Mouse (Mus musculus): Measurements from ENCODE around the gene Rasgef1b. TPM values are rescaled to one million over a fixed set of nuclear protein-coding genes. Genes with fewer than 3 reads are reported as not detected.
A peak's percentile ranks its signal among the peaks of the same experiment; 100 is the strongest.

Gene Rasgef1b
- polyA plus RNA-seq, 1 experiment from 2014 or later: 83.7 TPM

- no peaks in the 10 kb centered on the region for H3K27me3 ChIP-seq (ENCODE audit: control insufficient read depth, insufficient read depth, low read length)
- H3K4me1 ChIP-seq (ENCODE audit: control insufficient read depth, insufficient read depth, low read length): no peaks in the 10 kb centered on the region
Observed at GRCm38 (mm10) chr5:99552645-99553044, 176.2 kb downstream of the Rasgef1b start.

GRCm38 (mm10) chr5:99544664-99545494 is 184.0 kb downstream of the Rasgef1b start:
- Histone ChIP-seq H3K27ac (ENCODE audit: low read depth, low read length) (no peak overlapping the region), H3K4me1 (ENCODE audit: control insufficient read depth, insufficient read depth, low read length) (peaks cover 10% of the 10 kb centered on the region; the same call in 1 of the 2 replicates), H3K4me3 (ENCODE audit: low read depth, low read length) (no peak overlapping the region), H3K4me2 (ENCODE audit: low read depth, low read length) (no peak overlapping the region), H3K9ac (replicated peaks; ENCODE audit: low read depth, low read length) (no peak overlapping the region), H3K9me3 (ENCODE audit: control insufficient read depth, low read length) (no peaks in the 10 kb centered on the region), H3K36me3 (ENCODE audit: control insufficient read depth, insufficient read depth, low read length) (no peaks in the 10 kb centered on the region), H3K27me3 (ENCODE audit: control insufficient read depth, insufficient read depth, low read length) (no peaks in the 10 kb centered on the region)
- ATAC-seq (ENCODE audit: low read depth): no peak
- 42% methylated on average over 6 of the region's 6 CpGs for WGBS

More at GRCm38 (mm10) chr5:99552645-99553044, 176.2 kb downstream of the Rasgef1b start:
- peak; percentile 66; the same call in 1 of the 2 replicates for ATAC-seq (ENCODE audit: low read depth)
- Histone ChIP-seq H3K9me3 (ENCODE audit: control insufficient read depth, low read length) (no peaks in the 10 kb centered on the region), H3K9ac (replicated peaks; ENCODE audit: low read depth, low read length) (no peak overlapping the region), H3K36me3 (ENCODE audit: control insufficient read depth, insufficient read depth, low read length) (no peaks in the 10 kb centered on the region), H3K27ac (ENCODE audit: low read depth, low read length) (peak overlapping the region; percentile 53; the same call in 1 of the 2 replicates), H3K4me2 (ENCODE audit: low read depth, low read length) (no peak overlapping the region), H3K4me3 (ENCODE audit: low read depth, low read length) (no peak overlapping the region)
- 7% methylated on average over 7 of the region's 7 CpGs for whole genome bisulfite sequencing

- no peak for ATAC-seq (ENCODE audit: low read depth)
- whole genome bisulfite sequencing: 80% methylated on average over 2 of the region's 2 CpGs
Observed at GRCm38 (mm10) chr5:99541999-99542765, 186.7 kb downstream of the Rasgef1b start.

GRCm38 (mm10) chr5:99541321-99541895 is 187.5 kb downstream of the Rasgef1b start:
- H3K27ac ChIP-seq (ENCODE audit: low read depth, low read length): no peak overlapping the region
- WGBS: 43% methylated on average over 11 of the region's 11 CpGs
- 0 out of 2 replicates have a peak, but pooled peaks have one; percentile 28 for ATAC-seq (ENCODE audit: low read depth)

More at GRCm38 (mm10) chr5:99541999-99542765, 186.7 kb downstream of the Rasgef1b start:
- Histone ChIP-seq H3K4me1 (ENCODE audit: control insufficient read depth, insufficient read depth, low read length) (peaks cover 10% of the 10 kb centered on the region; the same call in 1 of the 2 replicates), H3K4me2 (ENCODE audit: low read depth, low read length) (no peak overlapping the region), H3K9me3 (ENCODE audit: control insufficient read depth, low read length) (no peaks in the 10 kb centered on the region), H3K27ac (ENCODE audit: low read depth, low read length) (no peak overlapping the region), H3K9ac (replicated peaks; ENCODE audit: low read depth, low read length) (no peak overlapping the region), H3K36me3 (ENCODE audit: control insufficient read depth, insufficient read depth, low read length) (no peaks in the 10 kb centered on the region), H3K4me3 (ENCODE audit: low read depth, low read length) (no peak overlapping the region), H3K27me3 (ENCODE audit: control insufficient read depth, insufficient read depth, low read length) (no peaks in the 10 kb centered on the region)

GRCm38 (mm10) chr5:99533416-99533815 is 195.4 kb downstream of the Rasgef1b start:
- ATAC-seq (ENCODE audit: low read depth): no peak
- no peaks in the 10 kb centered on the region for H3K4me1 ChIP-seq (ENCODE audit: control insufficient read depth, insufficient read depth, low read length)
- no peaks in the 10 kb centered on the region for H3K27me3 ChIP-seq (ENCODE audit: control insufficient read depth, insufficient read depth, low read length)

More at GRCm38 (mm10) chr5:99541321-99541895, 187.5 kb downstream of the Rasgef1b start:
- H3K4me1 ChIP-seq (ENCODE audit: control insufficient read depth, insufficient read depth, low read length): peaks cover 10% of the 10 kb centered on the region; the same call in 1 of the 2 replicates
- no peaks in the 10 kb centered on the region for H3K27me3 ChIP-seq (ENCODE audit: control insufficient read depth, insufficient read depth, low read length)
- no peak overlapping the region for H3K4me2 ChIP-seq (ENCODE audit: low read depth, low read length)
- H3K9me3 ChIP-seq (ENCODE audit: control insufficient read depth, low read length): no peaks in the 10 kb centered on the region
- H3K36me3 ChIP-seq (ENCODE audit: control insufficient read depth, insufficient read depth, low read length): no peaks in the 10 kb centered on the region
- no peak overlapping the region for H3K9ac ChIP-seq (replicated peaks; ENCODE audit: low read depth, low read length)
- H3K4me3 ChIP-seq (ENCODE audit: low read depth, low read length): no peak overlapping the region

GRCm38 (mm10) chr5:99526797-99527201 is 202.1 kb downstream of the Rasgef1b start:
- Histone ChIP-seq H3K9me3 (ENCODE audit: control insufficient read depth, low read length) (no peaks in the 10 kb centered on the region), H3K4me2 (ENCODE audit: low read depth, low read length) (no peak overlapping the region), H3K27ac (ENCODE audit: low read depth, low read length) (no peak overlapping the region), H3K4me3 (ENCODE audit: low read depth, low read length) (no peak overlapping the region), H3K36me3 (ENCODE audit: control insufficient read depth, insufficient read depth, low read length) (no peaks in the 10 kb centered on the region), H3K9ac (replicated peaks; ENCODE audit: low read depth, low read length) (no peak overlapping the region), H3K4me1 (ENCODE audit: control insufficient read depth, insufficient read depth, low read length) (peaks cover 4% of the 10 kb centered on the region; the same call in 1 of the 2 replicates), H3K27me3 (ENCODE audit: control insufficient read depth, insufficient read depth, low read length) (no peaks in the 10 kb centered on the region)
- 84% methylated on average over 7 of the region's 7 CpGs for WGBS
- ATAC-seq (ENCODE audit: low read depth): no peak

More at GRCm38 (mm10) chr5:99533416-99533815, 195.4 kb downstream of the Rasgef1b start:
- Histone ChIP-seq H3K9me3 (ENCODE audit: control insufficient read depth, low read length) (no peaks in the 10 kb centered on the region), H3K36me3 (ENCODE audit: control insufficient read depth, insufficient read depth, low read length) (no peaks in the 10 kb centered on the region), H3K4me3 (ENCODE audit: low read depth, low read length) (no peak overlapping the region), H3K9ac (replicated peaks; ENCODE audit: low read depth, low read length) (no peak overlapping the region), H3K27ac (ENCODE audit: low read depth, low read length) (no peak overlapping the region), H3K4me2 (ENCODE audit: low read depth, low read length) (no peak overlapping the region)
- 63% methylated on average over 7 of the region's 7 CpGs for WGBS

GRCm38 (mm10) chr5:99525649-99526048 is 203.2 kb downstream of the Rasgef1b start:
- Histone ChIP-seq H3K27ac (ENCODE audit: low read depth, low read length) (no peak overlapping the region), H3K27me3 (ENCODE audit: control insufficient read depth, insufficient read depth, low read length) (no peaks in the 10 kb centered on the region), H3K9ac (replicated peaks; ENCODE audit: low read depth, low read length) (no peak overlapping the region), H3K4me1 (ENCODE audit: control insufficient read depth, insufficient read depth, low read length) (peaks cover 4% of the 10 kb centered on the region; the same call in 1 of the 2 replicates), H3K4me3 (ENCODE audit: low read depth, low read length) (no peak overlapping the region), H3K4me2 (ENCODE audit: low read depth, low read length) (no peak overlapping the region), H3K9me3 (ENCODE audit: control insufficient read depth, low read length) (no peaks in the 10 kb centered on the region), H3K36me3 (ENCODE audit: control insufficient read depth, insufficient read depth, low read length) (no peaks in the 10 kb centered on the region)
- no peak for ATAC-seq (ENCODE audit: low read depth)
- 84% methylated on average over 4 of the region's 4 CpGs for WGBS

GRCm38 (mm10) chr5:99522571-99523269 is 206.1 kb downstream of the Rasgef1b start:
- WGBS: 39% methylated on average over 8 of the region's 8 CpGs
- no peaks in the 10 kb centered on the region for H3K9me3 ChIP-seq (ENCODE audit: control insufficient read depth, low read length)
- no peak overlapping the region for H3K27ac ChIP-seq (ENCODE audit: low read depth, low read length)
- no peak overlapping the region for H3K4me2 ChIP-seq (ENCODE audit: low read depth, low read length)
- no peaks in the 10 kb centered on the region for H3K27me3 ChIP-seq (ENCODE audit: control insufficient read depth, insufficient read depth, low read length)
- peaks cover 4% of the 10 kb centered on the region; the same call in 1 of the 2 replicates for H3K4me1 ChIP-seq (ENCODE audit: control insufficient read depth, insufficient read depth, low read length)
- no peaks in the 10 kb centered on the region for H3K36me3 ChIP-seq (ENCODE audit: control insufficient read depth, insufficient read depth, low read length)
- no peak for ATAC-seq (ENCODE audit: low read depth)
- H3K9ac ChIP-seq (replicated peaks; ENCODE audit: low read depth, low read length): no peak overlapping the region
- H3K4me3 ChIP-seq (ENCODE audit: low read depth, low read length): no peak overlapping the region

Data from neural tube, embryonic 14.5 days (tissue).